Mouse (Mus musculus): Measurements from ENCODE around the gene Pik3r2. TPM values are rescaled to one million over a fixed set of nuclear protein-coding genes. Genes with fewer than 3 reads are reported as not detected.

Gene Pik3r2
- total RNA-seq, 2 experiments from 2014 or later = 6.6 to 16.6 TPM

DNA sequence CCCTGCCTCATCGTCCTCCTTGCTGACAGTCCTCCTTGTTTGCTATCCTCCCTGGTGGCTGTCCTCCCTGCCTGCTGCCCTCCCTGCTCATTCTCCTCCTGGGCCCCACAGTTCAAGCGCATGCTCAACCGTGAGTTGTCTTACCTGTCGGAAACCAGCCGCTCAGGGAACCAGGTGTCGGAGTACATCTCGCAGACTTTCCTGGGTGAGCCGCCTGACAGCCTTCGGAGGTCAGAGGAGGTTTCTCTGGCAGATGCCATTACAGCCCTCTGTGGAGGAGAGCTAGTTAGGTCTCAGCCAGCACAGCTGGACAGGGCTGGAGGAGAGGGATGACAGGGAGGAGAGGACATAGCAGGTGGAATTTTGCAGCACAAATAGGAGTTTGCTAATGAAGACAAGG, 29.8 kb downstream of the Pik3r2 start:
- no peak for ATAC-seq (replicated peaks; ENCODE audit: poor library complexity, severe bottlenecking)

DNA sequence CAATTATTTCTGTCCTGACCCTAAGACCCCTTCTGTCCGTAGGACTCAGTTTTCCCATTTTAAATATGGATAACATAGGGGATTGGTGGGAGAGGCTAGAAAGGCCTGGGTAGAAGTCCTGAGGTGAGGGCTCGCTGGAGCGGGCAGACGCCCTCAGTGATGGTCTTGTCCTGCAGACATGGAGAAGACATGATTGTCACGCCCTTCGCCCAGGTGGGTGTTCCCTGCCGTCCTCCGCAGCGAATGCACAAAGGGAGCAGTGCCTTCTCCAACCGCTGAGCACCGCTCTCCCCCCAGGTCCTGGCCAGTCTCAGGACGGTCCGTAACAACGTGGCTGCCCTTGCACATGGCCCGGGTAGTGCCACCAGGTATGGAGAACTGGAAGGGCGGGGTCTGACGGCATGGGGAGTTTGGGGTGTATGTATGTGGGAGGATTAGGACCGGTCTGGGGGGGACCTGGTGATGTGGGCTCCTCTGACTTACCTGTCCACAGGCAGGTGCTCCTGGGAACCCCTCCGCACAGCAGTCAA, 30.8 kb downstream of the Pik3r2 start:
- ATAC-seq (replicated peaks; ENCODE audit: poor library complexity, severe bottlenecking) = no peak

DNA sequence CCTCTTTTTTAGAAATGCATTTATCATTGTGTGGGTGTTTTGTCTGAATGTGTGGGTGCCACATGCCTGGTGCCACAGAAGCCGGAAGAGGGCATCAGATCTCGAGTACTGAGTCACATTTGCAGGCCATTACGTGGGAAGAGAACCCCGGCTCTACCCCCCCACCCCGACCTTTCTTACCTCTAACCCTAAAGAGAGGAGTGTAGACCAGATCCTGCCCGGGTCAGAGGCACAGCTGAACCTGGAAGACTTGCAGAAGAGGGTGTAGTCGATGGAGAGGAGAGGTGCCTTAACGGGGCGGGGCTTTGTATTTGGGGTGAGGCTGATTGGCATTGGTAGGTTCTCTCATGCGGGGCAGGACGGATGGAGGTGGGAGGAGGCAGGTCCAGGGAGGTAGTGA, 31.7 kb downstream of the Pik3r2 start:
- no peak for ATAC-seq (replicated peaks; ENCODE audit: poor library complexity, severe bottlenecking)

DNA sequence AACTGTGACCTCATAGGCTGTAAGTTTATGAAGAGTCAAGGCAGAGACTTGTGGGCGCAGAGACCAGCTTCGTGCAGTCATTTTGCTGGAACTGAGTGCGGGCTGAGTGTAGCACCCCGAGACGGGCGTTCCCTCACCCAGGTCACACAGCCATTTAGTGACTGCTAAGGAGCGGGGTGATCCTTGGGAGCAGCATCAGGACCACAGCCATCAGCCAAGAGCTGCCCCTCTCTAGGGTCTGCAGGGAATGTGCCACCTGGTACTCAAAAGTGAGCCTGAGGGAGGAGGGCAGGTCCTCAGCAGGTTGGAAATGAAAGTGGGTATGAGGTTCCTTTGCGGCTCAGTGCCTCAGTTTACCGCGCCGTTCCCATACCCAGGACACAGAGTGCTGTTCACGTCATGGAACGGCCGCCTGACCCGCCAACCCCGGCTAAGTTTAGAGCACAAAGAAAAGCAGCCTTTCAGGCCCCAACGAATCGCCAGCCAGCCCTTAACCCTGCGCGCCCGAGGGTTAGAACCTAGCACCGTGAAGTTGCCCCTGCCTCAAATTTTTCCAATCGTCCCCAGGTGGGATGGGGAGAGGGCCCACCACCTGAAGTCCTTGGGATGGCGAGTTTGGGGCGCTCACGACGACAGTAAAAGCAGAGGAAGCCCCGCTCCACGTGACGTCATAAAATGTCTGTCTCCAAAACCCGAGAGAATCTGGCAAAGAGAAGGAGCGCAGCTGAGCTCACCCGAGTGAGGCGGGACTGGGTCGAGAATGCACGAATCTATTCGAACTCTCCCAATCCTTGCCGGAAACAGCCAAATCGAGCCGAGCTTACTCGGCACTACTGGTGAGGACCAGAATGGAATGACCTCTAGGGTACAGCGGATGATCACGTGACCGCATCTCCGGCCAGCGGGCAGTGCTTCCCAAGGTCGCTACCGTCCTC, 32.6 kb downstream of the Pik3r2 start:
- ATAC-seq (replicated peaks; ENCODE audit: poor library complexity, severe bottlenecking) = peak; percentile 26; the same call in 1 of the 2 replicates

DNA sequence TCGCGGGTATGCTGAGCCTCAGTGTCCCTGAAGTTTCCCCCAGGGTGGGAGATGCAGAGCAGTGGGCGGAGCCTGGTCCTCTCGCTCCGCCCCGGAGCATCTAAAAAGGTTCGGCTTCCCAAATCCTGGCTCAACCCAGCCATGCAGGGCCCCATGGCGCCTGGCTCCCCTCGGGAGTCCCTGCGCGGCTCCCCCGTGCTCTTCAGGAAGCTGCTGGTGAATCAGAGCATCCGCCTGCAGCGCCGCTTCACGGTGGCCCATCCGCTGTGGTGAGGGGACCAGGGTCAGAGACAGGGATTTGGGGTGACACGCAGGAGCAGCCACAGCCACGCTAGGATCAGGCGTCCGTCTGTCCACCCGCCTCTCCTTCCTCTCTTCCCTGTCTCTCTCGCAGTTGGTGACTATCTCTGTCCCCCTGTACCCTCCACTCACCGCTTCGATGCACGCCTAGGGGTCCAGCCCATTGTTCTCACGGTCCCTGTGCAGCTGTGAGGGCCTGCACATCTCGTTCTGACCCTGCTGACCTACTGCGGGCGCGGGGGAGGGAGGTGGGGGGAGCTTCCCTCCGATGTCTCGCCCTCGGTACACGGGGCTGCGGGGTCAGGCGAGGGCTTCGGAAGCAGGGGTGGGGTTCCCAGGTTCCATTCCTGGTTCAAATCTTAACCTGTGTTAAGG, 33.4 kb downstream of the Pik3r2 start:
- ATAC-seq (replicated peaks; ENCODE audit: poor library complexity, severe bottlenecking) = peak; percentile 44

DNA sequence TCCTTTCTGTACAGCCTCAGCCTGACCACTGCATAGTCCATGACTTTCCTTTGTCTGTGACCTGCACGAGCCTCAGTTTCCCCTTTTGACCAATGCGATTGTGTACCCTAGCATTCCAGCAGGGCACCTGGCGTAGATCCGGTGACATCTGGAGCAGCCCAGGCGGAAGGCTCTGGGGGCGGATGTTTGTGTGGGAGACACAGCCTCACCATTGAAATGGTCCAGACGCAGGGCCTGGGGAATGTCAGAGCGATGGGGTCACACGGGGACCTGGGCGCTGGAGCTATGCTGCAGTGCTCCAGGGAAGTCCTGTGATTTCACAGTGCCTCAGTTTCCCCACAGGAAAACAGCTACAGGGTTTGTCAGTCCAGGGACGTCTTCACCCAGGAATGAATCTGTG, 34.3 kb downstream of the Pik3r2 start:
- no peak for ATAC-seq (replicated peaks; ENCODE audit: poor library complexity, severe bottlenecking)

DNA sequence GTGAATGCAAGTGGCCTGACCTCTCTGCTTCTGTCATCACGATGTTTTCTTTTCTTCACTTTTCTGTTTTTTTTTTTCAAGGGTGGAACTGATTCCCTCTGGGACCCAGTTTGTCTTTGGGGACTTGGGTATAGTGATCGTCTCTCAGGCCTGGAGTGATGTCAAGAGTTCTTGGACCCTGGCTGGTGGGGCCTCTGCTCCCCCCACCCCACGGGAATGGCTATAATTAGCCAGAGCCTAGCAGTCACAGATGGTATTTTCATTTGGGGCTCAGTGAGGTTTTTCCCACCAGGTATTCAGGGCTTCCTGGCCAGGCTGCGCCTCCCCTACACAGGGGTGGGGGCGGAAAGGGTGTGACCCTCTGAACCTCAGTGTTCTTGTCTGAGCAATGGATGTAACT, 34.9 kb downstream of the Pik3r2 start:
- ATAC-seq (replicated peaks; ENCODE audit: poor library complexity, severe bottlenecking) = no peak

DNA sequence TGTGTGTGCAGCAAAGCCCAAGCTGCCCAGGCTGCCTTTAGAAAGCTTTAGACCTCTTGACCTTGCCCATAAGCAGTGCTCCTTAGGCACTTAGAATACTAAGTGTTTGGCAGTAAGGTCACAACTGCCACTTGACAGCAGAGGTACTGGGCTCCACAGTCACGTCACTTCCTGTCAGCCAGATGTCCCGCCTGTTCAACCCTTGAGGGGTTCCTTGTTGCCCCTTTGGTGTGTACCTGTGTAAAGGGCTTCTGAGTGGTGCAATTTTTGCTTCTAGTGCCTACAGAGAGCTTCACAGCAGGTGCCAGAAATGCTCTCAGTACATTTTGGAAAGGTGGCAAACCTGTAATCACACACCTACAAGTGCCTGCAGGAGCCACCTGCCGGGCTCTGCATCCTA, 38.3 kb downstream of the Pik3r2 start:
- ATAC-seq (replicated peaks; ENCODE audit: poor library complexity, severe bottlenecking) = no peak

DNA sequence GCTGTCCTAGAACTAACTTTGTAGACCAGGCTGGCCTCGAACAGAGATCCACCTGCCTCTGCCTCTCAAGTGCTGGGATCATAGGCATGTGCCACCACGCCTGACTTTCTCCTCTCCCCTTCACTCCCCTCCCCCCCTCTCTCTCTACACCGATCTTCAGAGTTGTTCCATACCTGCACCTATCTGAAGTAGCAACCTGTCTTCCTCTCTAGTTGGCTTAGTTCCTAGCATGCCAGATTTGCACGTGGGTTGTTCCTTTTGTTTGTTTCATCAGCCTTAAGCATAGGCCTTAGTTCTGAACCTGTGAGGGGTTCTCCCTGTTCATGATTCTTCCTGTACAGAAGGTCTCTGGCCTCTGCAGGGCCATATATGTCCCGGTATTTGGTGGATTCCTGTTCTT, 38.8 kb downstream of the Pik3r2 start:
- no peak for ATAC-seq (replicated peaks; ENCODE audit: poor library complexity, severe bottlenecking)

DNA sequence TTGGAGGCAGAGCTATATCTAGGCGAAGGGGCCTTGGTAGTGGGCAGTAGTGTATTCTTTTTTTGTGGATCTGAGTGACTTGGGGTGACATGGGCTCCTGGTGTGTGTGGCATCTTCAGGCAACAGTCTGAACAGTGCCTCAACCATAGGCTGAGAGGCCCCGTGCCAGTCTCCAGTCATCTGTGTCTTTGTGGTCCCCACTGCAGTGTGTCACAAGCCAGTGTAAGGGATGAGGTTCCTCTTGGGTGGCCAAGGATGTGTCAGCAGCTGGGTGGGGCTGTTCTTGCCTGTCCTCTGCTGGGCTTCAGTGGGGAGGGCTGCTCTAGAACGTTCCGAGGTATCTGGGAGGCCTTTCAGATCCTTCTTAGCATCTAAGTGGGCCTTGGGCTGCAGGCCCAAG, 45.6 kb downstream of the Pik3r2 start:
- peak; percentile 57 for ATAC-seq (replicated peaks; ENCODE audit: poor library complexity, severe bottlenecking)

DNA sequence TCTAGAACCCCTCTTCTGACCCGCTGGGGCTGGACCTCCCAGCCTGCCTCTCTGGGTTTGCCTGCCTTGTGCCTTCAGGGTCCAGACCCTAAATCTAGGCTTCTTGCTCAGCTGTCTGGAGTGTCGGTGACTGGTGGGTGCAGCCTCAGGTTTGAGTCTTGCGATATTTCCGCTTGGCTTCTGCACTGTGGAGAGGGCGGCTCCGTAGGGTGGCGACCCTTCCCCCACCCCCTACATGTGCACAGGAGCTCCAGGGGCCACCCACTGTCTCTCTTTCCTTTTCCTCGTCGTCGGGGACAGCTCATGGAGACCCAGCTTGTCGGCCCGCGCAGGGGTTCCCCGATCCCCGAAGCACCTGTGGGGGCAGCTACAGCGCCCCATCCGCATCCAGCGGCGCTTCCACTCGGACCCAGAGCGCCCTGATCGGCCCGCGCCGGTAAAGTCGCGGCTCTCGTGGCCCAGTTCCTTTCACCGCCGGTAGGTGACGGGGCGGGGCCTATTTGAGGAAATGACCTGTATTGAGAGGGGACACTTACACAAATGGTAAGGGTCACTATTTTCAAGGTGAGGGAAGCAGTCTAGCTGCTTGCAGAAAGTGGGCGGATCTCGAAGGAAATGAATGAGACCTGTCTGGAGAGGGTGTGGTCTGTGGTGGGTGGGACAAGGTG, 46.6 kb downstream of the Pik3r2 start:
- ATAC-seq (replicated peaks; ENCODE audit: poor library complexity, severe bottlenecking) = peak; percentile 84

DNA sequence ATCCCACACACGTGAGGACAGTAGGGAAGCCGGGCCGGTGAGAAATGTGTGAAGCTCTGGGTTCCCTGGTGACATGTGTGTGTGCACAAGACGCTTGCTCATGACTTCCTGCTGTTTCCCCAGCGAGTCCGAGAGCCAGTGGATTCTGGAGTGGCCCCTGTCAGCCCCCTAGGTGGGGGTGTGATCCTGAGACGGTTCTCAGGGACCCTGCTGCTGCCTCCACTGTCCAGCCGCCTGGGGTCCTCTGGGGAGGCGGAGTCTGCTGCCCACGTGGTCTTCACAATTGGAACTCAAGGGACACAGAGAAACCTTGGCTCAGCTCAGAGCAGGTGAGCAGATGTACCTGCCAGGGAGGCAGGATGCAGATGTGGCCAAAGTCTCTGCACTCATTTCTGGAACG, 49.8 kb downstream of the Pik3r2 start:
- no peak for ATAC-seq (replicated peaks; ENCODE audit: poor library complexity, severe bottlenecking)

DNA sequence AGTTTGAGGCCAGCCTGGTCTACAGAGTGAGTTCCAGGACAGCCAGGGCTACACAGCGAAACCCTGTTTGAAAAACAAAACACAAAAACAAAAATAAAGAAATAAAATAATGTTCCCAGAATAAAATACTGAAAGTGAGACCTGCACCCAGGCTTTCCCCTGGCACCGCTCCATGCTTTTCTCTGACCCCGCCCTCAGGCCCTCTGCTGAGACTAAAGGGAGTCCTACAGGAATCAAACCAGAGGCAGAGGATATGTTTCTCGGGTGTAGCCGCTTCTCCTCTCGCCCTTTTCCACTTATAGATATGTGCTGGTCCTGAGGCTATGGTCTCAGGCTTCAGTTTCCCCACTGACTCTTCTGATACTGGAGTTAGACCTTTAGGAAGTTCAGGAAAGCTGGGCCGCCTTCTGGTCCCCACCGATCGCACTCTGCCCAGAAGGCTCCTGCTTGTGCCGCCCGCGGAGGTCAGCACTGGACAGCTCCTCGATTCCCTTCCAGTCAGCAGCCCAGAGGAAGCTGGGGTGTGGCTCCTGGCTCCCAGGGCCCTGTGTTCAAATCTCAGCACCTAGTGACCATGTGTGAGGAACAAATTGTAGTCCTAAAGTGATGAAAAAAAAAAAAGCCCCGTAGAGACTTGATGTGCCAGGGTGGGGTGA, 50.6 kb downstream of the Pik3r2 start:
- 0 out of 2 replicates have a peak, but pooled peaks have one; percentile 26 for ATAC-seq (replicated peaks; ENCODE audit: poor library complexity, severe bottlenecking)

DNA sequence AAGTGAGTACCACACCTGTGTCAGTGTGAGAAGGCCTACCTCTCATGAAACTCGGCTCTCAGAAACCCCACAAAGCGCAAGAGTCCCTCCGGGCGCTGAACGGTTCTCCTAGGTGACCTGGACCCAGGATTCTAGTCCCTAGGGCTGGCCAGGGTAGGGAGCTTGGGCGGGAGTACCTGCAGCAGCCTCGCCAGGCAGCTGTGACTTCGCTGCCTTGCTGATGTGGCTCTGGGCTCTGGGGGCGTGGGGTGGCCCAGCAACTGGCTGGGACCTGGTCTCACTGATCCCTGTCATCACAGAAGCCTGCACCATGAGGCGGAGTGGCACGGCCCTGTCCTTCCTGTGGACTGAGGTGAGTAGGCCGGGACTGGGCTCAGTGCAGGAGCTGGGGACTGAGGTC, 52.3 kb downstream of the Pik3r2 start:
- ATAC-seq (replicated peaks; ENCODE audit: poor library complexity, severe bottlenecking) = no peak

DNA sequence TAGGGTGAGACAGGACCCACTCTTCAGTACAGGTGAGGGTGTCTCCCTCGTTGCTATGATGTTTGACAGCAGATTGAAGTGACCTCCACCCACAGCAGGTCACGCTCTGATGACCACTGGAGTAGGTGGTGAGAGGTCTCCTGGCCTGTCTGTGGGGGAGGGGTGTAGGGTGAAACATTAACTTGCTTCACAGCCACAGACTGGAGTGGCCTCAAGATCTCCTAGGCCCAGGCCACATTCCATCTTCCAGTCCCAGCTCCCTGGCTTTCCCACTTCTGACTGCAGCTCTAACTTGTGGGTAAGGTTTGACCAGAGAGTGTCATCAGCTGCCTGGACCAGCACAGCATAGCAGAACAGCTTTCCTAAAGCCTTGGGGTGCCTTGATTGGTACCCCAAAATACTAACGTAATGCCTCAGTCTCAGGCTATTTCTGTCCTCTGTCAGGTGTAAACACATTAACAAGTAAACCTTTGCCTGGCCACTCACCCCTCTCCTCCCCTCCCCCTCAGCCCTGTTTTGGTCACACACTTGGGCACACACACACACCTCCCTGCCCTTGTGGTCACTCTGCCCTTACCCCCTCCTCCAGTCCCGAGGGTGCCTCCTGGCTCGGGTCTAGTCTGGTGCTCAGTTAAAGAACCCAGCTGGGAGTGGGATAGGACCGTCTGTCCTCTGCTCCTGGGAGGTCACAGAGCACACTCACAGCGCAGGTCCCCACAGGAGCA, 52.9 kb downstream of the Pik3r2 start, which contains the start of gene Pde4c:
Pde4c (plus strand) TSS at position 235 of the 725 bp plus-strand sequence.
- no peak for ATAC-seq (replicated peaks; ENCODE audit: poor library complexity, severe bottlenecking)

DNA sequence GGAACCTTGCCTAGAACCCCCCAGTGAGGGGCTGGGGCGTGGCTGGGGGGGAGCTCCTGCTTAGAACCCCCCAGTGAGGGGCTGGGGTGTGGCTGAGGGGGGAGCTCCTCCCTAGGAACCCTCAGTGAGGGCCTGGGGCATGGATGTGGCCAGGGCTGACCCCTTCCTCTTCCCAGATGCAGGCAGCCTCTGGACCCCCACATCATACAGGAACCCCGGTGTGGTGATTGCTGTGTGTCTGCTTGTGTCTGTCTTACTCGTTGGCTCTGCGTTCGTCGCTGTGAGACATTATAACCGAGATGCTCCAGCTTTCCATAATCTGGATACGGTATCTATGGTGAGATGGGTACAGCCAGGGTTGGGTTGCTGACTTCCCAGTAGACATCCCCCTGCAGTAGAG, 54.9 kb downstream of the Pik3r2 start:
- ATAC-seq (replicated peaks; ENCODE audit: poor library complexity, severe bottlenecking) = no peak

DNA sequence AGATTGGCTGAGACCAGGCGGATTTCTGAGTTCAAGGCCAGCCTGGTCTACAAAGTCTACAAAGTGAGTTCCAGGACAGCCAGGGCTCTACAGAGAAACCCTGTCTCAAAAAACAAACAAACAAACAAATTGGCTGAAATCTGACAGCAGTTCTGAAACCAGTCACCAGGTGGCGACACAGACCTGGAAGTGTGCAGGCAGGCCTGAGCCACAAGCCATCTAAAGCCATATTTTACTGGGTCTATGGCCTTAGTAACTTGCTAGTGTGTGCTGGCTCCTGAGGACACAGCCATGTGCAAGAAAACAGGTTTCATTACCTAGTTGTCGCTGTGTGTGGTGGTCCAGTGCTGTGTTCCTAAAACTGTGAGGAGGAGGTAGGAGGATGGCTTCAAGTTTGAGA, 55.8 kb downstream of the Pik3r2 start:
- peak; percentile 52 for ATAC-seq (replicated peaks; ENCODE audit: poor library complexity, severe bottlenecking)

DNA sequence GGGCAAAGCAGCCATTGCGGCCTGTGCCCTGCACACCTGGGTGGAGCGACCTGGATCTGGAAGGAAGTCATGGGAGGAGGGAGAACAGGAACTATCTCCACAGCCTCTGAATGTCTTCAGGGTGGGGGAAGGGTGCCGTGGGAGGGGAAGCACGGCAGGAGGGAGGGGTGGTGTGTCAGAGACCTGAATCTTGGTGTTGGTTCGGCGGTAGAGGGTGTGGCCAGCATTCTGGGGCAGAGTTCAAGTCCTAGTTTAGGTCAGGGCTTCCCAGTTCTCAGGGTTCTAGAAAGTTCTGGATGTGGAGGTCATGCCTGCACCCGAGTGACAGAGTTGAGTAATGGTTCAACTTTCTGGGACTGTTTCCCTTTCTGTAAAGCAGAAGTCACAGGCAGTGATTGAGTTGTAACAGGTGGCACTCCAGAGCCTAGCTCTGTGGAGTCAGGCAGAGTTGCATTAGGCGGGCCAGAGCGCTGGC, 56.7 kb downstream of the Pik3r2 start:
- peak; percentile 42 for ATAC-seq (replicated peaks; ENCODE audit: poor library complexity, severe bottlenecking)

DNA sequence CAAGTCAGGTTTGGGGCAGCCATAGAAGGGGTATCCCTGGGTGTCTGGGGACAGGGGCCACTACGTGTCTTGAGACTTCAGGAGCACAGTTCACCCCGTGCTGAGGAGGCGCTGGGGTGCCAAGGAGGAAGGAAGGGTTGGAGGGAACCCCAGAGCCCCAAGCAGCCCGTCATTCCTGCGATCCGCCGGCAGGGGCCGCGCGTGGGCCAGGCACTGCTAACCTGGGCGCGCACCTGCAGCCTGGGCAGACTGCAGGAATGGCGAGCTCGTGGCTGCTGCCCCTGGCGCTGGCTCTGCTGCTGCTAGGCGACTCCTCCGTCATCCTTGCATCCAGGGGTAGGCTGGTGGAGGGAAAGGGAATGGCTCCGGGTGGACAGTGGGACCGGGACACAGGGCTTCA, 58.2 kb downstream of the Pik3r2 start, which contains the start of gene Gm3336:
Gm3336 (plus strand) TSS at position 247 of the 400 bp plus-strand sequence.
- ATAC-seq (replicated peaks; ENCODE audit: poor library complexity, severe bottlenecking) = peak; percentile 75

Measured in granulocyte monocyte progenitor cell, adult 5-6 weeks (primary cell).